Mouse (Mus musculus): Measurements from ENCODE around the gene Gm4567.
"Not testable (repeated sequence)": the region's sequence is repeated elsewhere in the genome, so short reads cannot be mapped to it uniquely, and the experiment has no call there.

Gm4567 gene

GRCm38 (mm10) chr7:22719610-22720009, at the start of gene Gm4567:
Gene Gm4567, minus strand, starts transcription at chr7:22719710.
- not testable (repeated sequence) for DNase-seq

- not testable (repeated sequence) for DNase-seq
Measured at GRCm38 (mm10) chr7:22761397-22761796, 41.9 kb upstream of the Gm4567 start, which contains the start of gene Vmn1r157. Gene Vmn1r157, plus strand, starts transcription at chr7:22761697.

GRCm38 (mm10) chr7:22692217-22692616, 27.3 kb downstream of the Gm4567 start, which contains the start of gene Gm8693:
Gene Gm8693, minus strand, starts transcription at chr7:22692317.
- not testable (repeated sequence) for DNase-seq
